Mouse (Mus musculus): ENCODE data around the gene 1700029P11Rik. TPM values are rescaled to one million over a fixed set of nuclear protein-coding genes. Genes with fewer than 3 reads are reported as not detected.

1700029P11Rik gene
- total and polyA plus RNA-seq, 3 experiments = 0.07 TPM; not detected in 2

- H3K4me1 ChIP-seq (ENCODE audit: control insufficient read depth in 1 of 2, insufficient read depth in 2 of 2, low read length in 2 of 2) = peaks cover 0 to 3% of the 10 kb centered on the region in 2 experiments; a peak in 1 of 4 replicates
- no peaks in the 10 kb centered on the region for H3K27me3 ChIP-seq (ENCODE audit: control insufficient read depth in 1 of 2, insufficient read depth in 2 of 2, low read length in 2 of 2)
- no peak overlapping the region for H3K4me3 ChIP-seq (ENCODE audit: control insufficient read depth in 1 of 2, insufficient read depth in 1 of 2, low read depth in 2 of 2, low read length in 2 of 2)
- H3K9ac ChIP-seq (ENCODE audit: control insufficient read depth, low read depth, low read length, poor library complexity, severe bottlenecking) = no peak overlapping the region
- no peak for DNase-seq (ENCODE audit: low read depth, low spot score)
- H3K9me3 ChIP-seq (replicated peaks; ENCODE audit: insufficient read depth, low read length) = no peaks in the 10 kb centered on the region
- no peak overlapping the region for H3K27ac ChIP-seq (ENCODE audit: control insufficient read depth, low read depth, low read length)
- H3K79me2 ChIP-seq (ENCODE audit: control insufficient read depth, insufficient read depth, low read length, poor library complexity) = no peaks in the 10 kb centered on the region
- H3K36me3 ChIP-seq (ENCODE audit: control insufficient read depth in 1 of 2, insufficient read depth in 2 of 2, low read length in 2 of 2) = no peaks in the 10 kb centered on the region
- no peak for TF ChIP-seq BHLHE40 (IDR thresholded peaks at IDR 0.05; ENCODE audit: borderline replicate concordance, low read depth, low read length)
- TF ChIP-seq HCFC1 (IDR thresholded peaks at IDR 0.05; ENCODE audit: low read depth, low read length) = no peak
- TF ChIP-seq MYC (IDR thresholded peaks at IDR 0.05; ENCODE audit: low read depth, low read length) = no peak
- no peak for TF ChIP-seq CTCF (IDR thresholded peaks at IDR 0.05 in 2 of 3, conservative IDR thresholded peaks at IDR 0.05 in 1 of 3; ENCODE audit: control insufficient read depth in 1 of 3, insufficient read depth in 1 of 3, low read depth in 2 of 3, low read length in 3 of 3, poor library complexity in 1 of 3, severe bottlenecking in 1 of 3)
- no peak for TF ChIP-seq CHD1 (IDR thresholded peaks at IDR 0.05; ENCODE audit: low read depth, low read length)
- no peak for TF ChIP-seq EP300 (IDR thresholded peaks at IDR 0.05; ENCODE audit: low read depth in 1 of 2, low read length in 2 of 2)
- TF ChIP-seq KAT2A (conservative IDR thresholded peaks at IDR 0.05; ENCODE audit: low read depth, low read length) = no peak
- TF ChIP-seq MAFK (IDR thresholded peaks at IDR 0.05; ENCODE audit: borderline replicate concordance, low read depth, low read length) = no peak
- no peak for TF ChIP-seq CHD2 (IDR thresholded peaks at IDR 0.05; ENCODE audit: low read length)
- no peak for TF ChIP-seq ZNF384 (IDR thresholded peaks at IDR 0.05; ENCODE audit: low read depth, low read length)
- no peak for TF ChIP-seq POLR2A (IDR thresholded peaks at IDR 0.05; ENCODE audit: control insufficient read depth in 1 of 2, insufficient read depth in 1 of 2, low read depth in 1 of 2, low read length in 2 of 2, poor library complexity in 1 of 2)
- no peak for TF ChIP-seq RCOR1 (IDR thresholded peaks at IDR 0.05; ENCODE audit: low read depth, low read length)
- no peak for TF ChIP-seq ELF1 (IDR thresholded peaks at IDR 0.05; ENCODE audit: low read depth, low read length)
- TF ChIP-seq ZKSCAN1 (IDR thresholded peaks at IDR 0.05; ENCODE audit: low read depth, low read length) = no peak
- TF ChIP-seq NELFE (IDR thresholded peaks at IDR 0.05; ENCODE audit: low read depth, low read length) = no peak
These were observed 40.6 kb upstream of the 1700029P11Rik start for GRCm38 (mm10) chr15:81939774-81940173.

GRCm38 (mm10) chr15:81940219-81940618, 40.1 kb upstream of the 1700029P11Rik start:
- Histone ChIP-seq H3K36me3 (ENCODE audit: control insufficient read depth in 1 of 2, insufficient read depth in 2 of 2, low read length in 2 of 2) (no peaks in the 10 kb centered on the region), H3K27me3 (ENCODE audit: control insufficient read depth in 1 of 2, insufficient read depth in 2 of 2, low read length in 2 of 2) (no peaks in the 10 kb centered on the region), H3K4me3 (ENCODE audit: control insufficient read depth in 1 of 2, insufficient read depth in 1 of 2, low read depth in 2 of 2, low read length in 2 of 2) (no peak overlapping the region), H3K79me2 (ENCODE audit: control insufficient read depth, insufficient read depth, low read length, poor library complexity) (no peaks in the 10 kb centered on the region), H3K9ac (ENCODE audit: control insufficient read depth, low read depth, low read length, poor library complexity, severe bottlenecking) (no peak overlapping the region), H3K27ac (ENCODE audit: control insufficient read depth, low read depth, low read length) (no peak overlapping the region), H3K4me1 (ENCODE audit: control insufficient read depth in 1 of 2, insufficient read depth in 2 of 2, low read length in 2 of 2) (peaks cover 0 to 3% of the 10 kb centered on the region in 2 experiments; a peak in 1 of 4 replicates), H3K9me3 (replicated peaks; ENCODE audit: insufficient read depth, low read length) (no peaks in the 10 kb centered on the region)
- DNase-seq (ENCODE audit: low read depth, low spot score) = no peak
- TF ChIP-seq RCOR1 (IDR thresholded peaks at IDR 0.05; ENCODE audit: low read depth, low read length) = no peak
- TF ChIP-seq ZMIZ1 (IDR thresholded peaks at IDR 0.05; ENCODE audit: low read depth, low read length) = no peak
- TF ChIP-seq GATA1 (IDR thresholded peaks at IDR 0.05; ENCODE audit: low read depth, low read length) = no peak
- TF ChIP-seq GABPA (IDR thresholded peaks at IDR 0.05; ENCODE audit: low read depth, low read length) = no peak
- no peak for TF ChIP-seq ZC3H11A (IDR thresholded peaks at IDR 0.05; ENCODE audit: low read depth, low read length)
- no peak for TF ChIP-seq MAX (IDR thresholded peaks at IDR 0.05; ENCODE audit: low read length)
- TF ChIP-seq TBP (IDR thresholded peaks at IDR 0.05; ENCODE audit: low read depth, low read length) = no peak
- TF ChIP-seq CHD2 (IDR thresholded peaks at IDR 0.05; ENCODE audit: low read length) = no peak
- TF ChIP-seq MXI1 (IDR thresholded peaks at IDR 0.05; ENCODE audit: low read depth, low read length) = no peak
- TF ChIP-seq ELF1 (IDR thresholded peaks at IDR 0.05; ENCODE audit: low read depth, low read length) = no peak
- no peak for TF ChIP-seq USF1 (IDR thresholded peaks at IDR 0.05; ENCODE audit: low read depth, low read length)
- no peak for TF ChIP-seq USF2 (IDR thresholded peaks at IDR 0.05; ENCODE audit: borderline replicate concordance in 1 of 2, insufficient read depth in 1 of 2, low read depth in 1 of 2, low read length in 2 of 2)
- TF ChIP-seq SIN3A (IDR thresholded peaks at IDR 0.05; ENCODE audit: low read length) = no peak

Data from MEL (cell line).